Mouse (Mus musculus) ES-E14 (cell line): ENCODE measurements at regions not wholly inside any gene's neighbourhood (a gene's known extent, or its start where the extent isn't known, plus 50 kb on each side); places are given as distances from the start of the nearest gene placed in this dataset.

Source experiments
- DNase-seq: peaks from one replicate; pipeline ENCODE4 v3.0.0-alpha.2; 2013; ENCODE audit warnings: low read depth, low spot score
- H3K27ac ChIP-seq: 2 replicates; pipeline ENCODE4 v1.5.1; 2012; ENCODE audit warnings: low read depth, mild to moderate bottlenecking, low read length, moderate library complexity, mixed read lengths; ENCODE audit not compliant: poor library complexity, insufficient read depth, severe bottlenecking
- H3K36me3 ChIP-seq: 2 replicates; pipeline ENCODE4 v1.6.1; 2012; ENCODE audit warnings: mild to moderate bottlenecking, low read length, moderate library complexity, mixed read lengths; ENCODE audit not compliant: control insufficient read depth, poor library complexity, insufficient read depth, severe bottlenecking
- H3K4me1 ChIP-seq, 2 experiments: fragments of 150-350 bp in 1 of 2; sonication (generic) in 1 of 2; 2 replicates each; pipeline ENCODE4 v1.6.1; 2012; ENCODE audit warnings: low read length in 2 of 2, mild to moderate bottlenecking in 1 of 2, mixed read lengths in 1 of 2; ENCODE audit not compliant: control insufficient read depth in 2 of 2, insufficient read depth in 2 of 2, poor library complexity in 1 of 2
- H3K4me3 ChIP-seq, 2 experiments: fragments of 150-350 bp in 1 of 2; sonication (generic) in 1 of 2; 2 replicates each; pipeline ENCODE4 v1.5.1; 2012; ENCODE audit warnings: low read length in 2 of 2, low read depth in 1 of 2, mild to moderate bottlenecking in 1 of 2, mixed read lengths in 1 of 2; ENCODE audit not compliant: insufficient read depth in 1 of 2, poor library complexity in 1 of 2, severe bottlenecking in 1 of 2
- H3K9ac ChIP-seq: 2 replicates; pipeline ENCODE4 v1.6.1; 2012; ENCODE audit warnings: low read depth, mild to moderate bottlenecking, low read length, mixed read lengths; ENCODE audit not compliant: poor library complexity, insufficient read depth, severe bottlenecking
- H3K9me3 ChIP-seq: fragments of 150-350 bp; sonication (generic); 2 replicates; pipeline ENCODE4 v1.6.1; 2012; ENCODE audit warnings: low read depth, mild to moderate bottlenecking, low read length; ENCODE audit not compliant: control insufficient read depth, insufficient read depth
- CHD2 ChIP-seq: IDR thresholded peaks from 2 replicates; pipeline ENCODE4 v1.6.1; 2014; ENCODE audit warnings: mild to moderate bottlenecking, low read depth, low read length, inconsistent platforms
- HCFC1 ChIP-seq: IDR thresholded peaks from 2 replicates; pipeline ENCODE4 v1.6.1; 2012; ENCODE audit warnings: low read length, inconsistent platforms, borderline replicate concordance; ENCODE audit not compliant: insufficient read depth
- MAFK ChIP-seq: IDR thresholded peaks from 2 replicates; pipeline ENCODE4 v1.6.1; 2014; ENCODE audit warnings: mild to moderate bottlenecking, low read depth, low read length, inconsistent platforms; ENCODE audit not compliant: insufficient read depth
- ZC3H11A ChIP-seq: IDR thresholded peaks from 2 replicates; pipeline ENCODE4 v1.6.1; 2012; ENCODE audit warnings: low read depth, mild to moderate bottlenecking, inconsistent platforms, low read length, borderline replicate concordance
- ZNF384 ChIP-seq: IDR thresholded peaks from 2 replicates; pipeline ENCODE4 v1.6.1; 2012; ENCODE audit warnings: low read depth, low read length, inconsistent platforms
- in situ Hi-C, 2 experiments: fragments of 600-800 bp; cut with MboI; formaldehyde crosslinking; loops; one replicate each; pipeline ENCODE4 v1.15.1; 2025; ENCODE audit warnings: low sequenced_read_pairs in 2 of 2, inconsistent platforms in 1 of 2; ENCODE audit not compliant: unreplicated experiment in 2 of 2

GRCm38 (mm10) chr5:120025212-120025611 lies 91.1 kb upstream of the Rbm19 start:
- Histone ChIP-seq H3K9me3 (no peaks in the 10 kb centered on the region), H3K9ac (no peak overlapping the region), H3K36me3 (no peaks in the 10 kb centered on the region), H3K4me1 (no peaks in the 10 kb centered on the region), H3K4me3 (no peak overlapping the region), H3K27ac (no peak overlapping the region)
- in situ Hi-C loops: no loop called here
- no peak for TF ChIP-seq HCFC1
- no peak for TF ChIP-seq ZC3H11A
- no peak for TF ChIP-seq ZNF384
- TF ChIP-seq CHD2: no peak
- TF ChIP-seq MAFK: no peak
- no peak for DNase-seq

GRCm38 (mm10) chr5:120030904-120031303 lies 85.4 kb upstream of the Rbm19 start:
- Histone ChIP-seq H3K36me3 (no peaks in the 10 kb centered on the region), H3K4me3 (no peak overlapping the region), H3K9ac (no peak overlapping the region), H3K4me1 (no peaks in the 10 kb centered on the region), H3K27ac (no peak overlapping the region), H3K9me3 (no peaks in the 10 kb centered on the region)
- in situ Hi-C loops: no loop called here
- DNase-seq: no peak
- TF ChIP-seq ZNF384: no peak
- TF ChIP-seq MAFK: no peak
- no peak for TF ChIP-seq ZC3H11A
- TF ChIP-seq HCFC1: no peak
- no peak for TF ChIP-seq CHD2

- H3K36me3 ChIP-seq: no peaks in the 10 kb centered on the region
- in situ Hi-C loops: no loop called here
- no peaks in the 10 kb centered on the region for H3K4me1 ChIP-seq
- no peak overlapping the region for H3K27ac ChIP-seq
- no peak for TF ChIP-seq ZC3H11A
- no peak for TF ChIP-seq ZNF384
- no peak for TF ChIP-seq CHD2
- TF ChIP-seq HCFC1: no peak
- no peaks in the 10 kb centered on the region for H3K9me3 ChIP-seq
- H3K4me3 ChIP-seq: no peak overlapping the region
- no peak for DNase-seq
- H3K9ac ChIP-seq: no peak overlapping the region
Observed at GRCm38 (mm10) chr5:120031614-120032013, 84.7 kb upstream of the Rbm19 start.

- Histone ChIP-seq H3K9ac (no peak overlapping the region), H3K4me1 (no peaks in the 10 kb centered on the region), H3K9me3 (no peaks in the 10 kb centered on the region), H3K36me3 (no peaks in the 10 kb centered on the region), H3K27ac (no peak overlapping the region), H3K4me3 (no peak overlapping the region)
- in situ Hi-C loops: no loop called here
- TF ChIP-seq HCFC1 (no peak), CHD2 (no peak), ZNF384 (no peak), ZC3H11A (no peak), MAFK (no peak)
- DNase-seq: no peak
Observed at GRCm38 (mm10) chr5:120034499-120035077, 81.7 kb upstream of the Rbm19 start.

- H3K27ac ChIP-seq: no peak overlapping the region
- no peaks in the 10 kb centered on the region for H3K4me1 ChIP-seq
- no peak overlapping the region for H3K4me3 ChIP-seq
- in situ Hi-C loops: no loop called here
- TF ChIP-seq ZNF384: no peak
- no peak for TF ChIP-seq MAFK
- no peak for TF ChIP-seq ZC3H11A
- no peak for TF ChIP-seq CHD2
- TF ChIP-seq HCFC1: no peak
- H3K36me3 ChIP-seq: no peaks in the 10 kb centered on the region
- H3K9ac ChIP-seq: no peak overlapping the region
- no peak for DNase-seq
- no peaks in the 10 kb centered on the region for H3K9me3 ChIP-seq
Observed at GRCm38 (mm10) chr5:120035251-120035650, 81.0 kb upstream of the Rbm19 start.
